Mouse (Mus musculus) thymus, postnatal 36 days (tissue): ENCODE measurements around the gene Fnip1.
A peak's percentile ranks its signal among the peaks of the same experiment; 100 is the strongest.
"Not testable (repeated sequence)": the region's sequence is repeated elsewhere in the genome, so short reads cannot be mapped to it uniquely, and the experiment has no call there.

Experiments used
- DNase-seq, 2 experiments: peaks; one replicate each; pipeline ENCODE4 v3.0.0; 2022; ENCODE audit warnings: mixed read lengths in 2 of 2

Gene Fnip1

DNA sequence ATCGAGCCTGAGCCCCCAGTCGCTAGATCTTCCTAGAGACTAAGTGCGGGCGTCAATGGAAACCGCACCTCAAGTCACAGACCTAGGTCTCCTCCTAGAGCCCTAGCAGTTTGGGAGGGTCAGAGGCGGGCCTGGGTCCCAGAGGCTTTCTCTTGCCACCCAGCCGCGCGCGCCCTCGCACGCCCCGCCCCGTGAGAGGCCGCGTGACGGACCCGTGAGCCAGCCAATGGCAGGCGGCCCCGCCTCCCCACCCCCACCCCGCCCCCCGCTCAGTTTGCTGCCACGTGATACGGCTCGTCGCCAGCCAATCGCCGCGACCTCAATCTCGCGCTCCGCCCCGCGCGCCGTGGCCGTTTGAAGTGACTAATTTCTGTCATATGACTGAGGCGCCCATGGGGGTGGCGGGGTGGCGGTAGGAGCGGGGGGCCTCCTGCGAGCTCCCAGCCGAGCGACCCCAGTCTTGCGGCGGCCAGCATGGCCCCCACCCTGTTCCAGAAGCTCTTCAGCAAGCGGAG, at the start of gene Fnip1:
Gene Fnip1 (plus strand): TSS at position 377 of the 515 bp plus-strand sequence.
- DNase-seq: peak; percentile 94 to 96

DNA sequence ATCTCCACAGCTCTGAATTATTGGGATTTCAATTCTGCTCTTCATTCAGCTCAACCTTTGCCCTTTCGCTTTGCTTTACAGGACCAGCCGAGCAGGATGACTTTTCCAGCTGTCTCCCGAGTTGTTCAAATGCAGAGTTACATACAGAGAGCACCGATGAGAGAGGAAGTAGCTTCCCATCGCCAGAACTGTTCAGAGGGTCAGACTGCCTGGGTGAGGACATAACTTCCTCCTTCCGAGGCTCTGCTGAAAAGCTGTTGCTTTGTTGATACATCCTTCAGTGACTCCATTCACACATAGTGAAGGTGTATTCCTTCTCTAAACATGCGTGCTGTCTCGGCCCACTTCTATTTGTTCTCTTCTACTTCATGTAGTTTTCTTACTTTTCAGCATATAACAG, 47.6 kb upstream of the Fnip1 start:
- no peak for DNase-seq

- DNase-seq: no peak
These were observed 46.7 kb upstream of the Fnip1 start for GRCm38 (mm10) chr11:54391326-54391725.

- DNase-seq: no peak
These were observed 41.3 kb upstream of the Fnip1 start for GRCm38 (mm10) chr11:54396686-54397085.

GRCm38 (mm10) chr11:54398058-54398457, 39.9 kb upstream of the Fnip1 start:
- no peak for DNase-seq

DNA sequence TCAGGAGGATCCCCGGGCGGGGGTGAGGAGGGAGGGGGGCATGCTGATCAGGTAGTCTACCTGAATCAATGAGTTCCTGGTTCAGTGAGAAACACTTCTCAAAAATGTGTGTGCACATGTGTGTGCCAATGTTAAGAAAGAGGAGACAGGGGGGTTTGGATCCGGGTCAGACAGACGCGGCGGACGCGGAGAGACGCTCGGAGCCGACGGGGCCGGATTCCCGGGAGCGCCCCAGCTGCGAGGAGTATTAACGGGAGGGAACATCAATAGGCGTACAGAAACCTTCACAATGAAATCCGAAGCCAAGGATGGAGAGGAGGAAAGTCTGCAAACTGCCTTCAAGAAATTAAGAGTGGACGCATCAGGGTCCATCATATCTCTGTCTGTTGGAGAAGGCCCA, 37.2 kb upstream of the Fnip1 start:
- DNase-seq: not testable (repeated sequence)

- no peak for DNase-seq
These were observed 33.1 kb upstream of the Fnip1 start for GRCm38 (mm10) chr11:54404885-54405284.

- no peak for DNase-seq
These were observed 31.0 kb upstream of the Fnip1 start for GRCm38 (mm10) chr11:54406930-54407546.

DNA sequence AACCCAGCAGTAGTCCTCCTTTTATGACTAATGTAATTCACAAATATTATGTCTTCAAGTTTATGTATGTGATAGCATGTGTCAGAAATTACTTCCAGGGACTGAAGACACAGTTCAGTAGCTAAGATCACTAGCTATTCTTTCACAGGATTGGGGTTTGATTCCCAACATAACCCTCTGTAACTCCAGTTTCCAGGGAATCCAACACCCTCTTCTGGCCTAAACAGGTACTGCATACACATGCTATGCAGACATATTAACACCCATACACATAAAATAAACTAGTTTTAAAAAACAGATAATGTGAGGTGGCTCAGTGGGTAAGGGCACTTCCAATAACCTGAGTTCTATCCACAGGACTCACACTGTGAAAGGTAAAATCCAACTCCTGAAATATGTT, 27.4 kb upstream of the Fnip1 start:
- DNase-seq: no peak

DNA sequence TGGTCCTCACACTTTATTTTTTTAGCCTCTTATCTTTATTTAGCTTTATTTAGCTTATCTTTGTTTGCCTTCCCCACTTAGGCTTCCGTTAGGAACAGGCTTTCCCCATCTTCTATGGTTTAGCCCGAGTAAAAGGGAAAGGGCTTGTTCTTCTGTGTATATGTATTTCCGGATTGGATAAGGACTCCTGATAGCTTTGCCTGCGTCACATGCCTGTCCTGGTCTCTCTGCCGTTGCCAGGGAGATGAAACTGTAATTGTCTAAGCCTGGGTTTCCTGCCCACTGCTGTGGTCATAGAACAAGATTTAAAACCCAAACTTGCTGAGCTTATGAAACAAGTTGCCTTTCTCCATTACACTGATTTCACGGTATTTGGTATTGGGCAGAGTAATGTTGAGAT, 25.0 kb upstream of the Fnip1 start:
- no peak for DNase-seq

GRCm38 (mm10) chr11:54423007-54423406, 15.0 kb upstream of the Fnip1 start:
- no peak for DNase-seq

DNA sequence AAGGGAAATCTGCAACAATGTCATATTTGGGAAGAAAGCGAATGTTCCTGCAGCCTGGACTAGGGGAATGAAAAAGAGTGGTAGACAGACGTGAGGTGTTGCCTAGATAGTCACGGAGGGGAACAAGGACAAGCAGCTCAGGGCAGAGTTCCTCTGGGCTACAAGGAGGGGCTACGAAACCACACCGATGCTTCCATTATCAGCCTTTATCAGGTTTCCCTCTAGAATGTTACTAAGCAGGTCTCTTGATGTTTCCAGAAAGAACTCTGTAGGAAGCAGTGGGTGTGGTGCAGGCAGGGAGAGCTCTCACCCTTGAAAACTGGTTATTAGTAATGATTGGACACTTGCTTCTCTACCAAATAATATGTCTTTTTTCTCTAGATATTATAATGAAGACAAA, 11.7 kb upstream of the Fnip1 start:
- no peak for DNase-seq

DNA sequence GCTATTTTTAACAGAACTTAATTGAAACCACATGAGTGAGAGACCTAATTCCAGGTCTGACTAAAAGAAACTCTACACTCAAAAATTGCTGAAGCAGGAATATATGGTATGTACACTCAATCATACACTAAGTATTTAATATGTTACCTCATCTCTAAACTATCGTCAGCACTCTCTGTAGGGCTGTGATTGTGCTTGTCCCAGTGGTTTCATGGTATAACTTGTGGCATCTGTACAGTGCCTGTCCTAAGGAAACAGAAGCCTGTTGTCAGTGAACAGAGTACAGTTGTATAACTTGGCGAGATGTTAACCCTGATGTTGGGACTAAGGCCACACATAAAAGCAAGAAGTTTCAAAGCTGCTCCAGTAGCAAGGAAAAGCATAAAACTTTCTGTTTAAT, 10.9 kb upstream of the Fnip1 start:
- no peak for DNase-seq

DNA sequence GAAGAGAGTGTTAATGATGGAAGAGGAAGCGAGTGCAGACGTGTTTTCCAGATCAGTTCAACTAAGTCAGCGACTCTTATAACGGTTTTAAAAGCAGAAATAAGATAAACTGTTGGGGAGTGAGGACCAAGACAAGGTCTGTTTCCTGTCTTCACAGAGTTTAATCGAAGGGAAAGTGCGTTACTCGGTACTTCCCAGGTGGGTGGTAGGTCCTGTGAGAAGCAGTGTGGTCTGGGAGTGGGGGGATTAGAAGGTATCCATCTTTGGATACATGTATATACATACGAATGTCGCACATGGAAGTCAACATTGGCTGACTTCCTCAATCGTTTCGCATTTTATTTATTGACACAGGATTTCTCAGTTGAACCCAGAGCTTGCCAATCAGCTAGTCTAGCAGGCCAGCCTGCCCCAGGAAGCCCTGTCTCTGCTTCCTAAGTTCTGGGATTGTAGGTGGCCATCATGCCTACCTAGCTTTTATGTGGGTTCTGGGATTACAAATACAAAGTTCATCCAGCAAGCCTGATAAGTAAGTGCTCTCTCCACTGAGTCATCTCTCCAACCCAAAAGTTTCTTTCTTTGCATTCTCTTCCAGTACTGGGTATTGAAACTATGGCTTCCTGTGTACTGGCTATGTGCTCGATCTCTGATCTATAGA, 10.2 kb upstream of the Fnip1 start:
- DNase-seq: no peak

DNA sequence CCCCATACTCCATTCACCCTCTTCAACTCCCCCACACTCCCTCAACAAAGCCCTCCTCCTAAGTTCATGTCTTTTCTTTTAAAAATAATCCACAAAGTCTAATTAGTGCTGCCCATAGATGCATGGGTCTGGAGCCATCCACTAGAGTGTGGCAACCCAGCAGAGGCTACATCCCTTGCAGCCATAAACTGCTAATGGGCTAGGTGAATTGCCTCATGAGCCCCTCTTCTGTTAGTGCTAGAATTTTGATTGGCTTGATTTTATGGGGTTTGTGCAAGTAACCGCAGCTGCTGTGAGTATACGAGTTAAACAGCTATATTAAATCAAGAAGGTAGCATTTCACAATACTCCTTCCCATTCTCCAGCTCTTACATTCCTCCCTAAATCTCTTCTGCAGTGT, 8.8 kb upstream of the Fnip1 start:
- DNase-seq: no peak

- DNase-seq: no peak
These were observed 2.2 kb upstream of the Fnip1 start for GRCm38 (mm10) chr11:54435797-54436196.

GRCm38 (mm10) chr11:54437310-54437822, 633 bp upstream of the Fnip1 start:
- DNase-seq: no peak

- no peak for DNase-seq
These were observed 375 bp downstream of the Fnip1 start for GRCm38 (mm10) chr11:54438366-54438781.

DNA sequence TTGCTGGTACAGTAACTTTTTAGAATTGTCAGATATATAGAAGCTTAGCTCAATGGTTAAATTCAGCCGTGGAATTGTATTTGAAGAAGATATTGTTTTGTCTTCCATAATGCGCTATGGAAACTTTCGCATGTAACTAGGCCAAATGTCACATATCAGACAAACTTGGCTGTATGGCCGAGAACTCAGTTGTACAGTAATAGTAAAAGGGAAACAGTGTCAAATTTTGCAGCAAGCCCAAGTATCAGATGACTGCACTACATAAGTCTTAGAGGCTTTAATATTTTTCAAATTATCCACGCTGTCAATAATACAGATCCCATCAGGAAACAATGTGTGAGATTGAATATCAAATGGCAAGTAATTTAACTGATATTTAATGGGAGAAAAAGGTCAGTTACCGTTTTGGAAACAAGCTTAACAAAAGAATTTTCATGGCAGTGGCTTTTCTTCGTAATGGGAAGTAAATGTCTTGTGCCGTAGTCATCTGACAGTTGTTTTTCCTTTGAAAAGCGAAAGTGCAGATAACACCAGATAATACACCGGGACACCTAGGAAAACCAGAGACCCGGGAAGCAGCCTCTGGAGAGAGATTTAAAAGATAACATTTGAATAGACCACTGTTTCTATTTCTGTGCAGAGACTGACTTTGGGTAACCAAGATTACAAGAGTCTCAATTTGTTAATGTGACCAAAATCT, 1.1 kb downstream of the Fnip1 start:
- no peak for DNase-seq

DNA sequence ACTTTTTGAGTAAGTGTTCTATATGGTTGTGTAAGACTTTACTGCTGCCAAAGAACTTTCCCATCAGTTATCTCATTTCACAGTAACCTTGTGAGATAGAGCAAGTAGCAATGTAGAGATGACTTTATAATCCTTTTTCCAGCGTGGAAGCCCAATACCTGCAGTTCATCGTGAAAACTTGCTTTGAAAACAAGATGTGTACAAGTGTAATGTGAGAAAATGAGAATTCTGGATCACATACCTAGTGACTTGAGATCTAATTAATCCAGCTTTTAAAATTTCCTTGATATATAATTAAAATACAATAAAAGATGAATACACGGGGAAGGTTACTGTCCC, 1.7 kb downstream of the Fnip1 start:
- no peak for DNase-seq

DNA sequence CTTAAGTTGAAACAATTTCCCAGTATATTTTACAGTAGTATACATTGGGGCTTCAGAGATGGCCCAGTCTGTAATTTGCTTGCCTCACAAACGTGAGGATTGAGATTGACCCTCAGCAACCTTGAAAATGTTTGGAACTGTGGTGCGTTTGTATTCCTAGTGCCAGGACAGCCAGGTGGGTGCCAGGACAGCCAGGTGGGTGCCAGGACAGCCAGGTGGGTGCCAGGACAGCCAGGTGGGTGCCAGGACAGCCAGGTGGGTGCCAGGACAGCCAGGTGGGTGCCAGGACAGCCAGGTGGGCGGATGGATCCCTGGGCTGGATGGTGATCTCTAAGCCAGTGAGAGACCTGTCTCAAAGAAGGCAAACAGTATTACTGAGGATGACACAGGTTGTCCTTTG, 12.8 kb downstream of the Fnip1 start:
- not testable (repeated sequence) for DNase-seq

- DNase-seq: no peak
These were observed 16.5 kb downstream of the Fnip1 start for GRCm38 (mm10) chr11:54454516-54454915.

DNA sequence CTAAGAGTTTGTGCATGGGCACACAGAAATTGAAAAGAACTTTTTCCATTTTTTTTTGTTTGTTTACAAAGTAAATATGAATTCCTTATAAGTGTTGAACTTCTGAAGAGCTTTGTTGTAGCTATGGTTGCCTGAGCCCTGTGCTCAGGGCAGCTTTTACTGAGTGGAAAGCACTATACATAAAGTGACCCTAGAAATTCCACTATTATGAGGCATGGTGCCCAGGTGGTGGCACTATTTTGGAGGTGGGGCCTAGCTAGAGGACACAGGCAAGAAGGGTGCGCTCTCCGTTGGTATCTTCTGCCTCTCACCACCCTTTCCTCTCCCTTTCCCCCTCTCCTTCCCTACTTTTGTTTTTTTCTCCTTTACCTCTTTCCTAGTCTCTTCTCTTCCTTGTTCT, 18.9 kb downstream of the Fnip1 start:
- DNase-seq: no peak

- no peak for DNase-seq
These were observed 20.2 kb downstream of the Fnip1 start for GRCm38 (mm10) chr11:54458168-54458567.
